Mouse (Mus musculus): ENCODE measurements around the gene Hist1h2ae.
A peak's percentile ranks its signal among the peaks of the same experiment; 100 is the strongest.

Hist1h2ae gene

DNA sequence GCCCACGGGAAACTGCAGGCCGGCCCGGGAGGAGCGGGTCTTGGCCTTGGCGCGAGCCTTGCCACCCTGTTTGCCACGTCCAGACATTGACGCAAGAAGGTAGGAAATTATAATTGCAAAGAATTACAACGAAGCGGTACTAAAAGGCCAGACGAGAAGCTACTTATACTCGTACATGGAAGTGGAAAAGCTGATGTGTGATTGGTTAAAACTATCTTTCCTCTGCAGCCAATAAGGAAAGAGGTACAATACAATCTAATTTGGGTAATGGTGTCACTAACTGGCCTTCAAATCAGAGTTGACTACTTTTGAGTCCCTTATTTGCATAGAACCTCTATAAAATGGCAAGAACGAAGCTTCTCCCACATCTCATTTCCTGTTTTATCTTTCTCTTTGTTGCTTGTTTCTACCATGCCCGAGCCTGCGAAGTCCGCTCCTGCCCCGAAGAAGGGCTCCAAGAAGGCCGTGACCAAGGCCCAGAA is at the start of gene Hist1h2ae, which contains the start of gene Hist1h2bg:
Gene Hist1h2ae (minus strand): TSS at position 199 of the 482 bp plus-strand sequence.
Gene Hist1h2bg (plus strand): TSS at position 375 of the 482 bp plus-strand sequence.
- DNase-seq (ENCODE audit: low read depth, low spot score): peak; percentile 98

DNA sequence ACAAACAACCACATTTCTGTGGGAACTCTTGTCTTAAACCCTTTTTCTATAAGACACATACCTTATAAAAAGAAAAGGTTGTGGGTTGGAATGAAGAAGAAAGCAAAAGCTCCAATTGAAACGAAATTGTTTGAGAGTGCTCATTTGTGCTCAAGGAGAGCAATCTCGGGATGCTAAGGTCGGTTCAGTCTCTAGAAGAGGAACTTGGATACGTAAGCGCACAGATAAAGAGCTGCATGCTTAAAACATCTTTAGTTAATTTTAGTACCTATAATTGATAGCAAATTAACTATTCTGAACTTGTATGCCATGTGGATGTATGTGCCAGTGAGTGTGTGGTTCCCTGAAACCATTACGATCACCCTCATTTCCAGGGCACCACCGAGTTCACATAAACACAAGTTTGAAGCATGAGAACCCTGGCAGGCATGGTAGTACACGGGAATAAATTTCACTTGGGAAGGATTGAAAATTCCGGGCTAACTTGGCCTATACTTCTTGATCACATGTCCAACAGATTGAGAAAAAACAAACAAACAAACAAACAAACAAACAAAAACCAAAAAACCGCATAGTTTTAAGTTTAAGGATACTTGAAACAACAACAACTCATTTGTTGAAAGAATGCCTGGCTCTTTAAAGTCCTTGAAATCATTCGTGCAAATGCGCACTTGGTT is 49.2 kb upstream of the Hist1h2ae start:
- no peak for DNase-seq (ENCODE audit: low read depth, low spot score)

DNA sequence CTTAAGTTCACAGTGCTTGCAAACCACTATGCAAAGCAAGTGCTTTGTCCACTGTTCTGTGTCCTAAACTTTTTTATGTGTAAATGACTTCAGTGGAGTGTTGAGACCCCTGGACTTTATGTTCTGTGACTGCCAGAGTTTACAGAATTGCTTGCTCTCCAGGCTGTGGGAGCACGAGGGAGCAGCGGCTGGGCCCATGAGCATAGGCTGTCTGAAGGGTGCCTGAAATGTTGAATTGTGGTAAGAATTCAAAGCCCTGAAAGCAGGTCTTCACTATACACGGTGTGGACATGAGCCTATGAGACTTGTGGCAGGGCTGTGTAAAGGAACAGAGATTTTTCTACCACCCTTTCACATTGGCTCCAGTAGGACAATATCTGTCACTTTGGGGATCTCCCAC is 40.6 kb upstream of the Hist1h2ae start:
- DNase-seq (ENCODE audit: low read depth, low spot score): no peak

DNA sequence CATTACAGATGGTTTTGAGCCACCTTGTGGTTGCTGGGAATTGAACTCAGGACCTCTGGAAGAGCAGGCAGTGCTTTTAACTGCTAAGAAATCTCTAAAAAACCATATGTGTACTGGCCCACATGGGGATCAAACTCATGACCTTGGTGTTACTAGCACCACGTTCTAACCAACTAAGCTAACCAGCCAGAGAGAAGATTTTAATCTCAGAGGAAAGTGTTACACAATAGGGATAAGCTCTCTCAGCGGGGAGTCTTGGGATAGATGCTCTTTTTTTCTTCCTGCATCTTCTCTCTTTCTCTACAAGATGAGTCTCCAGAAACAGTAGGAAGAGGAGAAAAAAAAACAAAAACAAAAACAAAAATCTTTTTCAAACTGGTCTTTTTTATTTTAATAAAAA is 39.4 kb upstream of the Hist1h2ae start:
- DNase-seq (ENCODE audit: low read depth, low spot score): peak; percentile 29

DNA sequence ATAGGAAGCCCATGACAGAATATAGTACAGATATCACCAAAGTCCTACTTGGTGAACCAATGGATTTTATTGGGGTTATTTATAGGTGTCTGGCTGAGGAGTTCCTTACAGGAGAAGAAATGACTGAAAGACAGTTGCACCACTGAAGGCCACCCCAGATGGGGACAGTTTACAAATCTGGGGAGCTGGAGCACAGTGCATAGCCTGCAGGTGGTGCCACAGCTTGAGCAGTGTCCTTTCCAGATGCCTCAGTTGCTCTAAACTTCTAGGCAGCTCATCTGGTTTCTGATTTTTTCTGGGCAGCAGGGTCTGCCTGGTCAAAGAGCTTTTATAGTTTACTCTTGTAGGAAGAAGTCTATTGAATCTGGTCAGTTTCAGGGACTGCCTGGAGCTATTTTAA is 38.8 kb upstream of the Hist1h2ae start:
- no peak for DNase-seq (ENCODE audit: low read depth, low spot score)

DNA sequence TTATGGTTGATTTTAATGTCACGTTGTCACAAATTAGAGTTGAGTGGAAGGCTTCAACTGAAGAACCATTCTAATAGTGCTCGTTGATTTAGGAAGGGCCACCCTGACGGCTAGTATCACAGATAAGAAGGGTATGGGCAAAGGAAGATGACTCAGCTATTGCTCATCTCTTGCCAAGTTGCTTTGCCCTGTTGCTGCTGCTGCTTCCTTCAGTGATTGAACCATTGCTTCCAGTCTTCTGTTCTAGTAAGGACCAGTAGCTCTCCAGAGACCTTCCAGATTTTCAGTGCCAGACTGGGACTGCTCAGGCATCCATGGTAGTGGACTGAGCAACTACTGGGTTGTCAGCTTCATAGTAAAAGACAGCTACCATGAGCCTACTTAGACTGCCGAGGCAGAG is 38.2 kb upstream of the Hist1h2ae start:
- DNase-seq (ENCODE audit: low read depth, low spot score): no peak

DNA sequence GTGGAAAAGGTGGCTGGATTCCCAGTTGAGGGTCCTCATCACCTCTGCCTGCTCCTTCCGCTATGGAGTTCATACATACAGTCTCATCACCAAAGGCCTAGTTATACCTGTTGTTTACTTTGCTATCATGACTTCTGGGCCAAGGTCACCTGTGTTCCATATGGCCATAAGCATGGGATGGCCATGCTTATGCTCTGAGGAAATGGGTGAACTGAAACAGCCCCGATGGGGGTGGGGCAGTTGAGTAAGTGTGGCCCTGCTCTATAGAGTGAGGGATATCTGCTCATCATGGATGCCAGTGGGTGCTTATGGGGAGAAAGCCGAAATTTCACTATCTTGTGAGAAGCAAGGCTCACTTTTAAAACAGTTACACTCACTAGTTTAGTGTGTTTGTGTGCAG is 34.0 kb upstream of the Hist1h2ae start:
- DNase-seq (ENCODE audit: low read depth, low spot score): no peak

GRCm38 (mm10) chr13:23604452-23604851 is 33.4 kb upstream of the Hist1h2ae start:
- DNase-seq (ENCODE audit: low read depth, low spot score): no peak

DNA sequence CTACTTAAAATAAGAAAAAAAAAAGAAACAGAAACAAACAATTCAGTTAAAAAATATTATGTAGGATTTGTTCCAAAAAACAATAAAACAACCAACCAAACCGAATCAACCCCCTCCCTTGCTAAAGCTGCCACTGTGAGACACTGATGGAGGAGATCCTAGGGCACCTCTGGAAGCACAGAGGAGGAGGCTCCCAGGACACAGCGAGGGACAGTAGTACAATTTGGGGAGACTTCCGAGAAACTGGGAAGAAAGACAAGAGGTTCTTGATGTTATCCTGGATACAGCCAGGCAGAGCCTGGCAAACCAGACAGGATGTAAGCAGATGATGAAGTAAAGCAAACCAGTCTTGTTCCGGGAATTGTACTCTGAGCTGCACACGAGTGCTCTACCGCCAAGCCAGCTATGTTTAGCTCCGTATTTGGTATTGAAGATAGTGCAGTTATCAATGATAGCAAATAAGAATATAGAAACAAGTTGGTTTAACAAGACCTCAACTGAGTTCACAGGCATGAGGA is 32.2 kb upstream of the Hist1h2ae start:
- no peak for DNase-seq (ENCODE audit: low read depth, low spot score)

- peak; percentile 79 for DNase-seq (ENCODE audit: low read depth, low spot score)
These were observed 26.9 kb upstream of the Hist1h2ae start for GRCm38 (mm10) chr13:23597957-23598356.

DNA sequence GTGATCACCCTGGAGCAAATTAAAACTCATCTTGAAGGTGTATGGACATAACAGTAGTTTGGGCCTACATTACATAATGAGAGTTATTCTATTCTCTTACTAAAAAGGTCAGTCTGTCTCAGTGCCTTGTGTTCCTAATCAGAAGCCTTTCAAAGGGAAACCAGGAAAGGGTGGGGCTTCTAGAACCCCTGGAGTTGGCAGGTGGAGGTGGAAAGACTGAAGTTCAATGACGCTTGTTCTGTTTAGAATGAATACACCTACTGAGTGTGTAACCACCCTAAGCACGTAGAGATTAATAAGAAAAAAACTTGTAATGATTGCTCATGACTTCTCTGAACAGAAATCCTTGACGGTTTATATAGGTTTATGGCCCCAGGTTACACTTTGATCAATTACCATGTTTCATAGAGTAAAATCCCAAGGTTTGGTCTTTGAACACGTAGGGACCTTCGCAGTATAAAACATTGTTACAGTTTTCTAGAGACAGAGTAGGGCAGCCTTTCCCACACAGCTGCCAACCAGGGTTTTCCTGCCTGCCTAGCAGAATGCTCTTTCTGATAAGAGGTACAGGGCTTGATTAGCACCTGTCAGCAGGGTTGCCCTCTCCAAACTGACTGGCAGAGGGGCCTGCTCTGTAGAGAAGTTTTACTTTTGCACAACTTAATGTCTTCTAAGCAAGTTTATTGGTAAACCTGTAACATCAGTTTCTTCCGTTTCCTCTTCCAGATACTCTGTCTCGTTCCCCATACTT is 24.8 kb upstream of the Hist1h2ae start:
- DNase-seq (ENCODE audit: low read depth, low spot score): peak; percentile 77

- peak; percentile 38 for DNase-seq (ENCODE audit: low read depth, low spot score)
These were observed 24.2 kb upstream of the Hist1h2ae start for GRCm38 (mm10) chr13:23595185-23595584.

GRCm38 (mm10) chr13:23593051-23593770 is 22.2 kb upstream of the Hist1h2ae start:
- no peak for DNase-seq (ENCODE audit: low read depth, low spot score)

DNA sequence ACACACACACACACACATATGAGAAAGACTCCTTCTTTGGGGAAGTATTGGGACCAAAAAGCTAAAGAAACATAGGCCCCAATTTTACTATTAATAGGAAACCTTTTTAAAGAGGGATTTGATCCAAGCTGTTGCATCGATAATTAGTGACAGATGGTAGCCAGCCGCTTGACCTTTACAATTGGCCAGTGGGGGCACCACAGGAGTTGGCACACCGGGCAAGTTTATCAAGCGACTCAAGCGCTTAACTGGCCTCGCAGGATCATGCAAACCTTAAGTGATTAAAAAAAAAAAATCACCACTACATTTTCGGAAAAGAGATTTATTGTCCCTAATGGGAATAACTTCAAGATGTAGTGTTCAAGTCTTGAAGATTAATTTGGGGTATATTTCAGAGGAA is 21.6 kb upstream of the Hist1h2ae start:
- no peak for DNase-seq (ENCODE audit: low read depth, low spot score)

GRCm38 (mm10) chr13:23591886-23592285 is 20.9 kb upstream of the Hist1h2ae start:
- DNase-seq (ENCODE audit: low read depth, low spot score): peak; percentile 58

- no peak for DNase-seq (ENCODE audit: low read depth, low spot score)
These were observed 20.2 kb upstream of the Hist1h2ae start for GRCm38 (mm10) chr13:23591206-23591605.

GRCm38 (mm10) chr13:23586940-23587225 is 15.9 kb upstream of the Hist1h2ae start:
- no peak for DNase-seq (ENCODE audit: low read depth, low spot score)

GRCm38 (mm10) chr13:23586099-23586939 is 15.3 kb upstream of the Hist1h2ae start:
- DNase-seq (ENCODE audit: low read depth, low spot score): peak; percentile 89

GRCm38 (mm10) chr13:23585442-23586098 is 14.6 kb upstream of the Hist1h2ae start:
- DNase-seq (ENCODE audit: low read depth, low spot score): peak; percentile 96

DNA sequence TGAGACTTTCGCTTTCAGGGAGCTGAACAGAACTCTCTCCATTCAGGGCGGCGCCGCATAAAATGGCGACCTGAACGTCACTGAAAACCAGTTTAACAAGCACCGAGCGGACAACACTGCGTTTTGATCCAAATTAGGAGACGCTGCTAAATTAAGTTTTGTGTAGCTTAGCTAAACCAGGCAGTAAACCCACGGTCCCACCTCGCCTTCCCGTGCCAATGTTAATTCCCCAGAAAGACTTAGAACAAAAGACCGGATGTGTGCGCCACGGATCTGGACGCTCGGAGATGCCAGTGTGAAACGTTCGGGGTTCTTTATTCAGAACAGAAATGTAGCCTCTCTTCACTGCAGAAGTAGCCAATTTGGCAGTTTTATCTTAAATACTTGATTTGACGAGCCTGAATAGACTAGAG is 14.0 kb upstream of the Hist1h2ae start:
- DNase-seq (ENCODE audit: low read depth, low spot score): peak; percentile 88

DNA sequence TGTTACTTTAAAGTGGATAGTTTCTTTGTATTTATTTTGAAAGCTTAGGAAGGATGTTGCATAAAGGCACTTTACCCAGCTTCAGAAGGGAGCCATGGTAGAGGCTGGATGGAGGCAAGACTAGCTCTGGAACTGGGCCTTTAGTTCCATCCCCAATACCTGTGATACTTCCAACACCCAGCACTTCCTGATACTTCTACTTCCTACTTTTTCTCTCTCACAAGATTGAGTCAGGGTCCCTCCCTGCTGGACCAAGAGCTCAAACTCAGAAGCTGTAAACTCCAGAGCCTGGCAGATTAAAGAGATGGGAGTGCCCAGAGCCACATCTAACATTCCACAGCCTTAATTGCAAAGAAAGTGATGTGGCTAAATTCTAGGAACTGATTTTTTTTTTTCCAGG is 13.3 kb upstream of the Hist1h2ae start:
- DNase-seq (ENCODE audit: low read depth, low spot score): peak; percentile 54

All from ES-CJ7 (cell line).